Mouse (Mus musculus) testis, adult 2 months (tissue): Measurements from ENCODE around the gene Bcas3. TPM values are rescaled to one million over a fixed set of nuclear protein-coding genes. Genes with fewer than 3 reads are reported as not detected.

Experiments
- H3K27ac ChIP-seq: fragments of 200-500 bp; 2 replicates; pipeline ENCODE4 v1.5.1; 2012; ENCODE audit warnings: low read depth, low read length; ENCODE audit not compliant: control insufficient read depth, insufficient read depth
- H3K27me3 ChIP-seq: fragments of 200-500 bp; 2 replicates; pipeline ENCODE4 v1.6.1; 2012; ENCODE audit warnings: mild to moderate bottlenecking, low read length, moderate library complexity; ENCODE audit not compliant: control insufficient read depth, insufficient read depth
- H3K36me3 ChIP-seq: fragments of 200-500 bp; 2 replicates; pipeline ENCODE4 v1.6.1; 2012; ENCODE audit warnings: mild to moderate bottlenecking, low read length; ENCODE audit not compliant: control insufficient read depth, insufficient read depth
- H3K4me1 ChIP-seq: fragments of 200-500 bp; 2 replicates; pipeline ENCODE4 v1.6.1; 2012; ENCODE audit warnings: low read length; ENCODE audit not compliant: control insufficient read depth, insufficient read depth
- H3K4me3 ChIP-seq: fragments of 200-500 bp; 2 replicates; pipeline ENCODE4 v1.5.1; 2012; ENCODE audit warnings: low read depth, mild to moderate bottlenecking, low read length, moderate library complexity, mixed read lengths; ENCODE audit not compliant: control insufficient read depth
- CTCF ChIP-seq: fragments of 200-500 bp; IDR thresholded peaks from 2 replicates; pipeline ENCODE4 v1.5.1; 2012; ENCODE audit warnings: low read depth, mild to moderate bottlenecking, inconsistent platforms, low read length, moderate library complexity; ENCODE audit not compliant: control insufficient read depth, insufficient read depth, insufficient replicate concordance
- POLR2A ChIP-seq: fragments of 200-500 bp; IDR thresholded peaks from 2 replicates; pipeline ENCODE4 v1.6.1; 2012; ENCODE audit warnings: low read depth, mild to moderate bottlenecking, inconsistent platforms, low read length, moderate library complexity; ENCODE audit not compliant: control insufficient read depth
- polyA plus RNA-seq: library from polyadenylated mRNA; depleted of rRNA; stranded (reverse); fragments of >200 nt; gene quantifications from 2 replicates; pipeline ENCODE4 v1.2.3, GENCODE M21; 2012

Bcas3 gene
- polyA plus RNA-seq, 1 experiment = 23.4 TPM

GRCm38 (mm10) chr11:85837291-85837647 is 484.3 kb downstream of the Bcas3 start:
- peaks cover 33% of the 10 kb centered on the region for H3K4me1 ChIP-seq
- peaks cover 5% of the 10 kb centered on the region for H3K27me3 ChIP-seq
- no peak for TF ChIP-seq POLR2A
- no peak overlapping the region for H3K4me3 ChIP-seq
- H3K36me3 ChIP-seq = no peaks in the 10 kb centered on the region
- H3K27ac ChIP-seq = no peak overlapping the region

GRCm38 (mm10) chr11:85837648-85838423 is 484.9 kb downstream of the Bcas3 start:
- TF ChIP-seq CTCF = no peak
- no peak for TF ChIP-seq POLR2A
- Histone ChIP-seq H3K36me3 (no peaks in the 10 kb centered on the region), H3K4me3 (peak overlapping the region; percentile 39), H3K27ac (0 out of 2 replicates have a peak overlapping the region, but pooled peaks have one; percentile 1), H3K27me3 (peaks cover 5% of the 10 kb centered on the region), H3K4me1 (peaks cover 38% of the 10 kb centered on the region)

- no peak overlapping the region for H3K27ac ChIP-seq
- peaks cover 46% of the 10 kb centered on the region for H3K4me1 ChIP-seq
- H3K27me3 ChIP-seq = peaks cover 5% of the 10 kb centered on the region
- peak overlapping the region; percentile 39 for H3K4me3 ChIP-seq
- H3K36me3 ChIP-seq = no peaks in the 10 kb centered on the region
- TF ChIP-seq CTCF = no peak
- TF ChIP-seq POLR2A = no peak
Measured at GRCm38 (mm10) chr11:85838424-85839257, 485.7 kb downstream of the Bcas3 start.

- Histone ChIP-seq H3K27ac (no peak overlapping the region), H3K4me1 (peaks cover 52% of the 10 kb centered on the region), H3K4me3 (no peak overlapping the region), H3K36me3 (no peaks in the 10 kb centered on the region), H3K27me3 (peaks cover 5% of the 10 kb centered on the region)
- no peak for TF ChIP-seq CTCF
- no peak for TF ChIP-seq POLR2A
Measured at GRCm38 (mm10) chr11:85839258-85840030, 486.5 kb downstream of the Bcas3 start.

GRCm38 (mm10) chr11:85840031-85840802 is 487.2 kb downstream of the Bcas3 start:
- no peaks in the 10 kb centered on the region for H3K36me3 ChIP-seq
- H3K27me3 ChIP-seq = peaks cover 5% of the 10 kb centered on the region
- TF ChIP-seq POLR2A (no peak), CTCF (no peak)
- H3K4me1 ChIP-seq = peaks cover 59% of the 10 kb centered on the region
- no peak overlapping the region for H3K27ac ChIP-seq
- H3K4me3 ChIP-seq = peak overlapping the region; percentile 2

GRCm38 (mm10) chr11:85840803-85841145 is 487.8 kb downstream of the Bcas3 start:
- TF ChIP-seq CTCF (no peak), POLR2A (no peak)
- H3K27me3 ChIP-seq = peaks cover 5% of the 10 kb centered on the region
- peak overlapping the region; percentile 2 for H3K4me3 ChIP-seq
- H3K27ac ChIP-seq = no peak overlapping the region
- H3K4me1 ChIP-seq = peaks cover 59% of the 10 kb centered on the region
- H3K36me3 ChIP-seq = no peaks in the 10 kb centered on the region

GRCm38 (mm10) chr11:85841211-85841681 is 488.3 kb downstream of the Bcas3 start:
- Histone ChIP-seq H3K4me3 (peak overlapping the region; percentile 7; the same call in 1 of the 2 replicates), H3K27me3 (peaks cover 5% of the 10 kb centered on the region), H3K27ac (no peak overlapping the region), H3K4me1 (peaks cover 62% of the 10 kb centered on the region), H3K36me3 (no peaks in the 10 kb centered on the region)
- TF ChIP-seq CTCF (no peak), POLR2A (no peak)
